Mouse (Mus musculus): ENCODE measurements at regions not wholly inside any gene's neighbourhood (a gene's known extent, or its start where the extent isn't known, plus 50 kb on each side); places are given as distances from the start of the nearest gene placed in this dataset.

- no peak for DNase-seq (ENCODE audit: low read depth, low spot score)
- WGBS, result 95% methylated on average over 3 of the region's 3 CpGs
Measured at GRCm38 (mm10) chr8:34476146-34476820, 364.7 kb upstream of the Gm10131 start.

GRCm38 (mm10) chr8:34474593-34474992 lies 363.1 kb upstream of the Gm10131 start:
- no peak for DNase-seq (ENCODE audit: low read depth, low spot score)
- 62% methylated on average over 7 of the region's 7 CpGs for WGBS

GRCm38 (mm10) chr8:34473769-34474168 lies 362.2 kb upstream of the Gm10131 start:
- DNase-seq (ENCODE audit: low read depth, low spot score), result no peak
- 66% methylated on average over 10 of the region's 10 CpGs for WGBS

GRCm38 (mm10) chr8:34473301-34473700 lies 361.8 kb upstream of the Gm10131 start:
- WGBS, result 82% methylated on average over 1 of the region's 1 CpGs
- DNase-seq (ENCODE audit: low read depth, low spot score), result no peak

- WGBS, result 21% methylated on average over 6 of the region's 6 CpGs
- DNase-seq (ENCODE audit: low read depth, low spot score), result no peak
Measured at GRCm38 (mm10) chr8:34472846-34473245, 361.3 kb upstream of the Gm10131 start.

GRCm38 (mm10) chr8:34472434-34472833 lies 360.9 kb upstream of the Gm10131 start:
- no peak for DNase-seq (ENCODE audit: low read depth, low spot score)
- 50% methylated on average over 8 of the region's 8 CpGs for WGBS

- DNase-seq (ENCODE audit: low read depth, low spot score), result no peak
- 64% methylated on average over 2 of the region's 2 CpGs for WGBS
Measured at GRCm38 (mm10) chr8:34469091-34469490, 357.6 kb upstream of the Gm10131 start.

GRCm38 (mm10) chr8:34466786-34467364 lies 355.3 kb upstream of the Gm10131 start:
- DNase-seq (ENCODE audit: low read depth, low spot score), result no peak
- 77% methylated on average over 5 of the region's 5 CpGs for WGBS

GRCm38 (mm10) chr8:34465398-34465797 lies 353.9 kb upstream of the Gm10131 start:
- WGBS, result 100% methylated on average over 1 of the region's 1 CpGs
- no peak for DNase-seq (ENCODE audit: low read depth, low spot score)

GRCm38 (mm10) chr8:34462262-34462661 lies 350.7 kb upstream of the Gm10131 start:
- WGBS, result 85% methylated on average over 5 of the region's 5 CpGs
- DNase-seq (ENCODE audit: low read depth, low spot score), result no peak

- 68% methylated on average over 8 of the region's 8 CpGs for WGBS
Measured at GRCm38 (mm10) chr8:34458300-34458699, 346.8 kb upstream of the Gm10131 start.

GRCm38 (mm10) chr8:34456543-34456942 lies 345.0 kb upstream of the Gm10131 start:
- DNase-seq (ENCODE audit: low read depth, low spot score), result no peak
- 45% methylated on average over 3 of the region's 3 CpGs for WGBS

More at GRCm38 (mm10) chr8:34458300-34458699, 346.8 kb upstream of the Gm10131 start:
- no peak for DNase-seq (ENCODE audit: low read depth, low spot score)

- DNase-seq (ENCODE audit: low read depth, low spot score), result peak; percentile 16
- WGBS, result 33% methylated on average over 14 of the region's 14 CpGs
Measured at GRCm38 (mm10) chr8:34455376-34455775, 343.8 kb upstream of the Gm10131 start.

GRCm38 (mm10) chr8:34452811-34453210 lies 341.3 kb upstream of the Gm10131 start:
- 90% methylated on average over 6 of the region's 6 CpGs for WGBS

GRCm38 (mm10) chr8:34451211-34452000 lies 339.9 kb upstream of the Gm10131 start:
- no peak for DNase-seq (ENCODE audit: low read depth, low spot score)
- WGBS, result 34% methylated on average over 6 of the region's 6 CpGs

More at GRCm38 (mm10) chr8:34452811-34453210, 341.3 kb upstream of the Gm10131 start:
- DNase-seq (ENCODE audit: low read depth, low spot score), result no peak

- WGBS, result 89% methylated on average over 11 of the region's 11 CpGs
- no peak for DNase-seq (ENCODE audit: low read depth, low spot score)
Measured at GRCm38 (mm10) chr8:34449391-34450044, 338.0 kb upstream of the Gm10131 start.

- 53% methylated on average over 18 of the region's 18 CpGs for WGBS
- DNase-seq (ENCODE audit: low read depth, low spot score), result no peak
Measured at GRCm38 (mm10) chr8:34447880-34448830, 336.6 kb upstream of the Gm10131 start.

- WGBS, result 86% methylated on average over 3 of the region's 3 CpGs
- DNase-seq (ENCODE audit: low read depth, low spot score), result no peak
Measured at GRCm38 (mm10) chr8:34442688-34443087, 331.2 kb upstream of the Gm10131 start.

GRCm38 (mm10) chr8:34441756-34442155 lies 330.2 kb upstream of the Gm10131 start:
- WGBS, result 86% methylated on average over 3 of the region's 3 CpGs
- no peak for DNase-seq (ENCODE audit: low read depth, low spot score)

Measured in large intestine, adult 2 months (tissue).